Mouse (Mus musculus) testis, adult 2 months (tissue): ENCODE measurements around the gene Eif1ad. TPM values are rescaled to one million over a fixed set of nuclear protein-coding genes. Genes with fewer than 3 reads are reported as not detected.

Source experiments
- H3K27ac ChIP-seq: fragments of 200-500 bp; 2 replicates; pipeline ENCODE4 v1.5.1; 2012; ENCODE audit warnings: low read depth, low read length; ENCODE audit not compliant: control insufficient read depth, insufficient read depth
- H3K27me3 ChIP-seq: fragments of 200-500 bp; 2 replicates; pipeline ENCODE4 v1.6.1; 2012; ENCODE audit warnings: mild to moderate bottlenecking, low read length, moderate library complexity; ENCODE audit not compliant: control insufficient read depth, insufficient read depth
- H3K36me3 ChIP-seq: fragments of 200-500 bp; 2 replicates; pipeline ENCODE4 v1.6.1; 2012; ENCODE audit warnings: mild to moderate bottlenecking, low read length; ENCODE audit not compliant: control insufficient read depth, insufficient read depth
- H3K4me1 ChIP-seq: fragments of 200-500 bp; 2 replicates; pipeline ENCODE4 v1.6.1; 2012; ENCODE audit warnings: low read length; ENCODE audit not compliant: control insufficient read depth, insufficient read depth
- H3K4me3 ChIP-seq: fragments of 200-500 bp; 2 replicates; pipeline ENCODE4 v1.5.1; 2012; ENCODE audit warnings: low read depth, mild to moderate bottlenecking, low read length, moderate library complexity, mixed read lengths; ENCODE audit not compliant: control insufficient read depth
- CTCF ChIP-seq: fragments of 200-500 bp; IDR thresholded peaks from 2 replicates; pipeline ENCODE4 v1.5.1; 2012; ENCODE audit warnings: low read depth, mild to moderate bottlenecking, inconsistent platforms, low read length, moderate library complexity; ENCODE audit not compliant: control insufficient read depth, insufficient read depth, insufficient replicate concordance
- POLR2A ChIP-seq: fragments of 200-500 bp; IDR thresholded peaks from 2 replicates; pipeline ENCODE4 v1.6.1; 2012; ENCODE audit warnings: low read depth, mild to moderate bottlenecking, inconsistent platforms, low read length, moderate library complexity; ENCODE audit not compliant: control insufficient read depth
- polyA plus RNA-seq: library from polyadenylated mRNA; depleted of rRNA; stranded (reverse); fragments of >200 nt; gene quantifications from 2 replicates; pipeline ENCODE4 v1.2.3, GENCODE M21; 2012; rRNA removed

The Eif1ad gene
- 24.5 and 26.9 TPM in 2 replicates for polyA plus RNA-seq

GRCm38 (mm10) chr19:5366175-5367052 lies at the start of gene Eif1ad:
Gene Eif1ad (plus strand): TSS chr19:5366741.
- H3K27me3 ChIP-seq = no peaks in the 10 kb centered on the region
- peaks cover 9% of the 10 kb centered on the region for H3K36me3 ChIP-seq
- TF ChIP-seq POLR2A = peak; percentile 70
- TF ChIP-seq CTCF = no peak
- peak within 1 kb of the TSS; percentile 100 for H3K4me3 ChIP-seq
- H3K4me1 ChIP-seq = peaks cover 20% of the 10 kb centered on the region
- peak within 1 kb of the TSS; percentile 99 for H3K27ac ChIP-seq

- TF ChIP-seq CTCF (no peak), POLR2A (no peak)
- Histone ChIP-seq H3K27ac (no peak overlapping the region), H3K4me3 (peak overlapping the region; percentile 43), H3K36me3 (no peaks in the 10 kb centered on the region), H3K27me3 (no peaks in the 10 kb centered on the region), H3K4me1 (peaks cover 6% of the 10 kb centered on the region)
Measured at GRCm38 (mm10) chr19:5323801-5324200, 42.7 kb upstream of the Eif1ad start.

DNA sequence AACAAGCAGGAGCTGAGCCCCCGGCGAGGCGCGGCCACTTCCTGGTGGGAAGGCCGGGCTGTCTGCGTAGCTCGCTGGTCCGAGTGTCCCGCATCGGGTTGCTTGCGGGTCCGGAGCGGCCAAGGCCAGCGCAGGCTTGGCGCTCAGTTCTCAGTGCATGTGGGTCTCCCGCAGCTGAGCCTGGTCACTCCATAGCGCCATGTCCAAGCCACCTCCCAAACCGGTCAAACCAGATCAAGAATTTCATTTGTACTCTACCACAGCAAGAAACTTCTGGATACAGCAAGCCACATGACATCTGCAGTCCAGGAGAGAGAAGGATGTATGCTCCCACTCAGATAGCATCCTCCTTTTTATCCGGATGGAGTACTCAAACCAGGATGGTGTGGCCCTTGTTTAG lies 38.6 kb upstream of the Eif1ad start:
- H3K36me3 ChIP-seq = no peaks in the 10 kb centered on the region
- no peaks in the 10 kb centered on the region for H3K27me3 ChIP-seq
- no peak overlapping the region for H3K27ac ChIP-seq
- peaks cover 6% of the 10 kb centered on the region for H3K4me1 ChIP-seq
- no peak for TF ChIP-seq CTCF
- no peak overlapping the region for H3K4me3 ChIP-seq

- Histone ChIP-seq H3K27me3 (no peaks in the 10 kb centered on the region), H3K4me1 (no peaks in the 10 kb centered on the region; the same call in 1 of the 2 replicates), H3K4me3 (peak overlapping the region; percentile 44), H3K27ac (no peak overlapping the region), H3K36me3 (no peaks in the 10 kb centered on the region)
- TF ChIP-seq CTCF = no peak
- TF ChIP-seq POLR2A = no peak
Measured at GRCm38 (mm10) chr19:5334741-5335140, 31.8 kb upstream of the Eif1ad start.

DNA sequence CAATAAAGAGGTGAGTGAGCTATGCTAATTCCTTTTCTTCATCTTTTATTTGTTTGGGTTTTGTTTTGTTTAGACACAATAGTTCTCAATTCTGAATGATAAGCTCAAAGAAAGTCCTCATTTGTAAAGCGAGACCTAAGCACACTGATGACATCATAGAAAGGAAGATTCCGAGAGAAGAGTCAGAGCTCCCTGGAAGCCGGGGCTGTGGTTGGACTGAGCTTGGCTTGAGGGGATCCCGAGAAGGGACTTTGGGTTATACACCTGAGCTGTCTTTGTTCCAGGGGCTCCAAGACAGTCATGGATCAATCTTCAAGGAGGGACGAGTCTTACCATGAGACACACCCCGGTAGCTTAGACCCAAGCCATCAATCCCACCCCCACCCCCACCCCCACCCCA lies 31.1 kb upstream of the Eif1ad start, which contains the start of gene Catsper1:
TSS of gene Catsper1 (plus strand) at position 301 of the 400 bp plus-strand sequence.
- peak; percentile 38; the same call in 1 of the 2 replicates for TF ChIP-seq POLR2A
- TF ChIP-seq CTCF = no peak

GRCm38 (mm10) chr19:5337975-5338374 lies 28.6 kb upstream of the Eif1ad start:
- TF ChIP-seq POLR2A = no peak
- peak; percentile 71; the same call in 1 of the 2 replicates for TF ChIP-seq CTCF
- Histone ChIP-seq H3K27me3 (no peaks in the 10 kb centered on the region), H3K36me3 (no peaks in the 10 kb centered on the region), H3K27ac (no peak overlapping the region), H3K4me1 (peaks cover 6% of the 10 kb centered on the region), H3K4me3 (peak overlapping the region; percentile 78)

More for the DNA sequence above, 31.1 kb upstream of the Eif1ad start, which contains the start of gene Catsper1:
- H3K27ac ChIP-seq = no peak within 1 kb of the TSS
- H3K36me3 ChIP-seq = no peaks in the 10 kb centered on the region
- peak within 1 kb of the TSS; percentile 79 for H3K4me3 ChIP-seq
- H3K27me3 ChIP-seq = no peaks in the 10 kb centered on the region
- no peaks in the 10 kb centered on the region; the same call in 1 of the 2 replicates for H3K4me1 ChIP-seq

GRCm38 (mm10) chr19:5341360-5341759 lies 25.2 kb upstream of the Eif1ad start:
- H3K4me3 ChIP-seq = peak overlapping the region; percentile 55
- H3K27ac ChIP-seq = no peak overlapping the region
- no peaks in the 10 kb centered on the region for H3K27me3 ChIP-seq
- H3K36me3 ChIP-seq = no peaks in the 10 kb centered on the region
- TF ChIP-seq POLR2A = no peak
- no peak for TF ChIP-seq CTCF
- H3K4me1 ChIP-seq = peaks cover 6% of the 10 kb centered on the region
